Mouse (Mus musculus): ENCODE results near the gene Inmt. TPM values are rescaled to one million over a fixed set of nuclear protein-coding genes. Genes with fewer than 3 reads are reported as not detected.

Inmt gene
- polyA plus RNA-seq (2015; fragmentation: Nextera tagmentation; extraction: Ambion mirVana), result not detected in 2 replicates

DNA sequence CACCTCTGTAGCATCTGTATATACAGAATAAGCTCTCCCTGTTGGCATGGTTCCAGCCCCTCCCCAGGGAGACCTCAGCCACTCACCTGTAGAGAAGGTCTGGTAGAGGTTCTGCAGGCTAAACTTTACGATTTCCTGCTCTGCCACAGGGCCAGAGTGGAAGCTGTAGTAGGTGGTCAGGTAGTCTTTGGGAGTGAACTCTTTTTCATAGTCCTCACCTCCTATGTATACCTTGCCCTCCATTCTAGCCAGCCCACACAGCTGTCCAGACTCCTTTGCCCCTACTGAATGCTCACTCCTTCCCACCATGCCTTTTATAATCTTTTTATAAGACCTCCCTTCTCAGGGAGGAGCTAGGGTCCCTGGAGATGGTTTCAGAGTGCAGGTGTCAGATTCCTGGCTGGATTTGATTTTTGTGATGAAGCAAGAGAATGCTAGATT, at the start of gene Inmt:
TSS of gene Inmt (minus strand) at position 303 of the 441 bp plus-strand sequence.
- no peak within 1 kb of the TSS for H3K4me2 ChIP-seq
- WGBS, result 82% methylated on average over 1 of the region's 1 CpGs
- H3K9me3 ChIP-seq, result no peaks in the 10 kb centered on the region
- 0 out of 2 replicates have a peak, but pooled peaks cover 4% of the 10 kb centered on the region for H3K4me1 ChIP-seq (replicated peaks)
- no peak for ATAC-seq (ENCODE audit: low FRiP score)
- H3K9ac ChIP-seq, result no peak within 1 kb of the TSS
- no peak within 1 kb of the TSS for H3K27ac ChIP-seq
- H3K36me3 ChIP-seq, result no peaks in the 10 kb centered on the region
- H3K4me3 ChIP-seq, result no peak within 1 kb of the TSS
- H3K27me3 ChIP-seq, result peaks cover 82% of the 10 kb centered on the region

DNA sequence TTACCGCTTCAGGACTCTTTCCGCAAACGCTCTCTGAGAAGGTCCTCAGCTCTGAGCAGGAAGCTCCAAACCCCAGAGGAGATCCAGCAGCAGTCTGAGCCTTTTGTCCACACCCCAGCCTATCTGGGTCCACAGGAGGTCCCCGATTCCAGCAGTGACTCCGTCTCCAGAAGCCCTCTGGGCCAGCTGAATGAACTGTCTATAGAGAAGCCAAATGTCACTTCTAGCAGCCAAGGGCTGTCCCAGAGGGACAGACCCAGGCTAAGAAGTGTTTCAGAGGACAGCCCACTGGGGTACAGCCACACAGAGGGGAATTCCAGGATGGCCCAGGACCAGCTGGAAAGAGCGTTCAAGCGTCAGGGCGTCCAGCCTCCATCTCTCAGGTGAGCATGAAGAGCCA, 49.1 kb upstream of the Inmt start:
- WGBS, result 92% methylated on average over 8 of the region's 8 CpGs
- no peaks in the 10 kb centered on the region for H3K9me3 ChIP-seq
- peaks cover 17% of the 10 kb centered on the region for H3K36me3 ChIP-seq
- no peak overlapping the region for H3K4me2 ChIP-seq
- H3K4me3 ChIP-seq, result no peak overlapping the region
- no peak for ATAC-seq (ENCODE audit: low FRiP score)
- no peaks in the 10 kb centered on the region for H3K27me3 ChIP-seq
- H3K27ac ChIP-seq, result no peak overlapping the region
- H3K4me1 ChIP-seq (replicated peaks), result no peaks in the 10 kb centered on the region
- no peak overlapping the region for H3K9ac ChIP-seq

DNA sequence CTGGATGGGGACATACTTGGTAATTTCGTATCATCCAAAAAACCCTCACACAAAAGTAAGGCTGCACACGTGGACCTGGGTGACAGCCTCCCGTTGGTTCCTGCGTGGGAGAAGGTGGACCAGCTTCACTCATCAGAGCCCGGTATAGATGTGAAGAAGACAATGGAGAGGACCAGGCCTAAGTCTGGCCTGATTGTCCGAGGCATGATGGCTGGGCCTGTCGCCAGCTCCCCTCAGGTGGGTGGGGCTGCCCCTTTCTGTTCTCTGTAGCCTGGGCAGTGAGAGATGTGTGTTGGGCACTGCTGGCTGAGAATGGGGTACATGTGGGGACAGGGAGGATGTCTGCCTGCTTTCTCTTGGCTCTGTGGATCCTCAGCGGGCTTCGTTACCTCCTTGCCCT, 43.4 kb upstream of the Inmt start:
- no peak for ATAC-seq (ENCODE audit: low FRiP score)
- H3K27ac ChIP-seq, result no peak overlapping the region
- WGBS, result 88% methylated on average over 9 of the region's 9 CpGs

DNA sequence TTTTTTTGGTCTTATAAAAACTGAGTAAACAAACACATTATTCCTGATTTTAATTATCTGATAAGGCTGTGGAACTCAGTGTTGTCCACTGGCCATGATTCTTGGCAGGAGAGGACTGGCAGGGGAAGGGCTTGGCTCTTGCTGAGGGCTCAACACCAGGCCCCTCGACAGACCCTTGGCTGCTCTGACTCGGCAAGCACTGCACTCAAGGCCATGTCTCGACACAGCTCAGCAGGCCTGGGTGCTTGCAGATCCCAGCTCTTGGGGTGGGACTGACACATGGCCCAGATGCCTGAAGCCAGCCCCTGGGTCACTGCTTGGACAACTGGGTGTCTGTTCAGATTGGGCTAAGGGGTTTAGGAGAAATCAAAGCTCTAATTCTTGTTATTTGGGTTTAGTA, 39.7 kb upstream of the Inmt start:
- H3K4me1 ChIP-seq (replicated peaks), result no peaks in the 10 kb centered on the region
- no peak overlapping the region for H3K27ac ChIP-seq
- peaks cover 36% of the 10 kb centered on the region for H3K36me3 ChIP-seq
- no peaks in the 10 kb centered on the region for H3K27me3 ChIP-seq
- H3K4me2 ChIP-seq, result no peak overlapping the region
- ATAC-seq (ENCODE audit: low FRiP score), result no peak
- 92% methylated on average over 3 of the region's 3 CpGs for WGBS
- H3K9ac ChIP-seq, result no peak overlapping the region
- H3K4me3 ChIP-seq, result no peak overlapping the region
- no peaks in the 10 kb centered on the region for H3K9me3 ChIP-seq

More for the DNA sequence above, 43.4 kb upstream of the Inmt start:
- Histone ChIP-seq H3K27me3 (no peaks in the 10 kb centered on the region), H3K9me3 (no peaks in the 10 kb centered on the region), H3K36me3 (peaks cover 30% of the 10 kb centered on the region), H3K4me1 (replicated peaks) (no peaks in the 10 kb centered on the region), H3K4me3 (no peak overlapping the region), H3K4me2 (no peak overlapping the region), H3K9ac (no peak overlapping the region)

DNA sequence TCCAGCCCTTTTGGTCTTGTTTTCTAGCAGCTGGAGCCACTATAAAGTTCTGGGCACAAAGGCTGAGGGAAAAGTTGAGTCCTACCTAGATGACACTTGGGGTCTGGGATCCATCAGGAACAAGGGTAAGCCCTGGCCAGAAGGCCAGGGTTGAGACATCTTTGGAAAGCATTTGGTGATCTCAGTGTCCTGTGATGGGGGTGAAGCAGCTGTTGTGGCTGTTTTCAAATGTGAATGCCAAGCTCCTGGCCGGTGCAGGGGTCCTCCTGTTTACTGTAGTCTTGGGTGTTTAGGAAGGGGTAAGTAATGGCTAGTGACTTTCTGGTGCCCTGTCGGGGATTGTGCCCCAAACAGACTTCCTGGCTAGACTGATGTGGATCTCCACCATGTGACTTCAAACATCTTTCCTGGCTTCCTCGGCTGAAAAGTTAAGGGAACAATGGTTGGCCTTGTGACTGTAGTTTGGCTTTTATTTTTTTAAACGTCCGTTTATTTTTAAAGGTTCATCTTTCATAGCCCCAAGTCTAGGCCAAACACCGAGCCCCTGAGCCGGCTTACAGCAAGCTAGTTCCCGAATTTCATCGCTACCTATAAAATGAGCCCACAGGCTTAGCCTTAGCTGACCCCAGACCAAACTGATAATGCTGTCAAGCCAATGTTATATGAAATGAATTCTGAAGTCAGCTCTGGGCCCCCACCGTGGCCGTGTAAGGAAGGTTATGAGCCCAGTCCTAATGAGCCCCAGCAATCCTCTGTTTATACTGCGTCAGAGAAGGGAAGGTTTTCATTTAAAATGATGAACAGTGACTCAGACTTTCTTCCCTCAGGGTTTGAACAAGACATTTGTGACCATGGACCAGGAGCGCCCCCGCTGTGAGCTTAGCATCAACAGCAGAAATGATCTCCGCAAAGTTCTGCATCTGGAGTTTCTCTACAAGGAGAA, 35.9 kb upstream of the Inmt start:
- no peaks in the 10 kb centered on the region for H3K9me3 ChIP-seq
- no peak overlapping the region for H3K9ac ChIP-seq
- H3K27ac ChIP-seq, result no peak overlapping the region
- no peak overlapping the region for H3K4me3 ChIP-seq
- H3K36me3 ChIP-seq, result peaks cover 12% of the 10 kb centered on the region
- WGBS, result 83% methylated on average over 15 of the region's 15 CpGs
- H3K4me2 ChIP-seq, result no peak overlapping the region
- H3K27me3 ChIP-seq, result no peaks in the 10 kb centered on the region
- H3K4me1 ChIP-seq (replicated peaks), result no peaks in the 10 kb centered on the region
- ATAC-seq (ENCODE audit: low FRiP score), result no peak

DNA sequence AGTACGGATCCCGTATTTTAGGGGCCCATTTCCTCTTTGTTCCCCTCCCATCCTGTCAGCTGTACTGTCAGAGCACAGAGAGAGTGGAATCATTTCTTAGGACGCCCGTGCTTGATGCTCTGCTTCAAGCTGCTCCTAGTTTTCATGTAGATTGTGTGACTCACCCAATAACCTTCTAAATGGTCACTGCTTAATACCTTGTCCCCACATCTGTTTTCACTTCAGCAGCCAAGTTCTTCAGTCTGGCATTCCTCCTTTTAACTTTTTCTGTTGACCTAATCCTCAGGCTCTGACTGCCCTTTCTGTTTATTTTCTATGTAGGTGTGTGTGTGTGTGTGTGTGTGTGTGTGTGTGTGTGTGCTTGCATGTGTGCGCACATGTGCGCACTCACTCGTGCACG, 32.9 kb upstream of the Inmt start:
- no peaks in the 10 kb centered on the region for H3K9me3 ChIP-seq
- no peaks in the 10 kb centered on the region for H3K27me3 ChIP-seq
- no peak overlapping the region for H3K27ac ChIP-seq
- 87% methylated on average over 8 of the region's 8 CpGs for WGBS
- peaks cover 7% of the 10 kb centered on the region for H3K36me3 ChIP-seq
- H3K4me3 ChIP-seq, result no peak overlapping the region
- H3K4me1 ChIP-seq (replicated peaks), result peaks cover 20% of the 10 kb centered on the region
- no peak overlapping the region for H3K9ac ChIP-seq
- H3K4me2 ChIP-seq, result no peak overlapping the region
- ATAC-seq (ENCODE audit: low FRiP score), result no peak

DNA sequence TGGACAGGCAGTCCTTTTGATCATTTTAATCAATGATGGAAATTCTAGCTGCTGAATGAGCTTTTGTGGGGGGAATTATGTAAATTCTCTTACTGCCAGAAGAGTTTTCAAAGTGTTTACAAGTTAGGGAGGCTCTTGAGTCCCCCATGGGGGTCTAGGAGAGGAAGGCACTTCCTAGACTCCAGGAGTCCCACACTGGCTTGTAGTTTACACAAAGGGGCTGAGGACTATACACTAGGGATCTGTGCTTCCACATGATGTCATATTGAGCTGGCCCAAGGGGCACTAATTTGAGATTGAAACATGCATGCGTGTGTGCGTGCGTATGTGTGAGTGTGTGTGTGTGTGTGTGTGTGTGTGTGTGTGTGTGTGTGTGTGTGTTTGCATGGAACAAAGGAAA, 29.1 kb upstream of the Inmt start:
- Histone ChIP-seq H3K9ac (peak overlapping the region; percentile 66), H3K36me3 (no peaks in the 10 kb centered on the region), H3K4me2 (peak overlapping the region; percentile 63), H3K4me1 (replicated peaks) (peaks cover 22% of the 10 kb centered on the region), H3K27me3 (no peaks in the 10 kb centered on the region), H3K27ac (peak overlapping the region; percentile 90), H3K9me3 (no peaks in the 10 kb centered on the region), H3K4me3 (peak overlapping the region; percentile 52)
- 71% methylated on average over 3 of the region's 3 CpGs for WGBS
- ATAC-seq (ENCODE audit: low FRiP score), result peak; percentile 57

DNA sequence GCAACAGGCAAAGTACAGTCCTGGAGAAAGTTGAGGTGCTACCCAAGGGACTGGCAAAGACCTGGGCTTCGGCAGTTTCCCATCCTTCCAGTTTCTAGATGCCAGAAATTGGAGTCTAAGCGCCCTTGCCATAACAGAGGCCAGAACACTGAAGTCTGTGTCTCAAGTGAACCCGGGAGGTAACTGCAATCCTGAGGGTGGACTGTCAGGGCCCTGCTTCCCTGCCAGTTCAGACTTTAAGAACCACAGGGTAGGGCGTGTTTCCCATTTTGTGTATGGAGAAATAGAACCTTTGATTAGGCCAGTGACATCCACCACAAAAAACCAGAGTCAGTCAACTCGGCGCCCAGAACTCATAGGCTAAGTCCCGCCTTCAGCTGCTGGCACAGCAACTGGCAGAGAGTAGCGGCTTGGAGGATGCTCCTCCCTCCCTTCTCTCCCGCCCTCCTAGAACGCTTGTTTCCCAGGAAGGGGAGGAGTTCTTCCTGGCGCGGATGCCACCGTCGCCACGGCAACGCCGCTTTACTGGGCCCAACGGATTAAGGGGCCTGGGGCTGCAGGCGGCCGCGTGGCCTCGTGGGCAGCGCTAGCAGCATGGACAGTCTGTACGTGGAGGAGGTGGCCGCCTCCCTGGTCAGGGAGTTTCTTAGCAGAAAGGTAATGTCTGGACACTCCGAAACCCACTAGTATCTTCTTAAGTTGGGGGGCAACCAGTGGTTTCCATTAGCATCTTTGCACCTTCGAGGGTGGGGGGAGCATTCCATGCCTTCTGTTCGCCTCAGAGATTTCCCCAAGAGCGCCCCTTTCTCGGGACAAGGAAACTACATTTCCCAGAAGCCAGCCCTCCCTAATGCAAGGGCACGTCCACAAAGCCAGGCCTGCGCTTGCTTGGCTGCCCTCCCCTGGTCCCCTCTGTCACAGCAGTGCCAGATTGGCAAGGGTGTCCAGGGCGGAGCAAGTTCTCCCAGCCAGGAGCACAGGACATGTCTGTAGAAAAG, 28.4 kb upstream of the Inmt start, which contains the start of gene Mindy4:
TSS of gene Mindy4 (plus strand) at position 471 of the 998 bp plus-strand sequence.
- Histone ChIP-seq H3K4me3 (peak within 1 kb of the TSS; percentile 52), H3K27ac (peak within 1 kb of the TSS; percentile 90), H3K4me1 (replicated peaks) (peaks cover 22% of the 10 kb centered on the region), H3K9me3 (no peaks in the 10 kb centered on the region), H3K9ac (peak within 1 kb of the TSS; percentile 66), H3K4me2 (peak within 1 kb of the TSS; percentile 63), H3K36me3 (no peaks in the 10 kb centered on the region), H3K27me3 (no peaks in the 10 kb centered on the region)
- WGBS, result 4% methylated on average over 32 of the region's 33 CpGs
- ATAC-seq (ENCODE audit: low FRiP score), result peak; percentile 96

DNA sequence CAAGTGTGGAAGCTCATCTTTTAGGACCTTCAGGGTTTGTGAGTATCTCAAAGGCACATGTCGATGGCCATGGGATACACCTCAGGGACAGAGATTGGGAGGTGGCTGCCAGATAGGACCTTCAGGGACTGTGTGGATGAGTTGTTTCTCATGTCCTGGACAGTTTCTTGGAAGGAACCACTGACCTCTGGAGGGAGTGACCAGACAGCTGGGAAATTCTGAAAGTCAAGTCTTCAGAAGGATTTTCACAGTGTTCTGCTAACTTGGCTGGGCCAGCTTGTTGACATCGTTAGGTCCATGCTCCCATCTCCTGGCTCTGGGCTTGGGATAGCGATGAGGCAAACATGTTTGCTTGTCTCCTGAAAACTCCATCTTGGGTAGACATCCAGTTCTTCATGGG, 24.2 kb upstream of the Inmt start:
- H3K27me3 ChIP-seq, result no peaks in the 10 kb centered on the region
- WGBS, result 91% methylated on average over 3 of the region's 3 CpGs
- no peak overlapping the region for H3K4me2 ChIP-seq
- H3K36me3 ChIP-seq, result no peaks in the 10 kb centered on the region
- no peak overlapping the region for H3K27ac ChIP-seq
- no peak overlapping the region for H3K9ac ChIP-seq
- H3K4me3 ChIP-seq, result no peak overlapping the region
- H3K9me3 ChIP-seq, result no peaks in the 10 kb centered on the region
- H3K4me1 ChIP-seq (replicated peaks), result peaks cover 10% of the 10 kb centered on the region
- no peak for ATAC-seq (ENCODE audit: low FRiP score)

DNA sequence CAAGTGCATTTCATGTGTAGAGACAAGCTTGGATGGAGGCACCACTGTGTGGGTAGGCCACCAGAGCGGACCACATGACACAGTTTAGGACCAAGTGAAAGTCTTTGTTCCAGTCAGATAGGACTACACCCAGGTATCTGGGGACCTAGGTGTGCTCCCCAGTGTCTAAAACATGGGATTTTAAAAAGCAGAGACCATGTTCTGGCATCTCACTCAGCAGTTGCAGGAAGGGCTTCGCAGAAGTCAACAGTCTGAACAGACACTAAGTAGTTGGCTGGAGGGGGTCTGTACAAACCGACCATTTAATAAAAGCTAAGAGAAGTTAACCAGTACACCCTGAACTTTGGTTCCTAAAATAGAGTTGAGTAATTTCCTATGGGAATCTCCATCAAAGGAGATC, 18.3 kb upstream of the Inmt start:
- ATAC-seq (ENCODE audit: low FRiP score), result no peak
- Histone ChIP-seq H3K4me3 (no peak overlapping the region), H3K4me1 (replicated peaks) (no peaks in the 10 kb centered on the region), H3K4me2 (no peak overlapping the region), H3K27me3 (no peaks in the 10 kb centered on the region), H3K36me3 (no peaks in the 10 kb centered on the region), H3K9ac (no peak overlapping the region), H3K9me3 (no peaks in the 10 kb centered on the region), H3K27ac (no peak overlapping the region)
- 91% methylated on average over 3 of the region's 3 CpGs for WGBS

DNA sequence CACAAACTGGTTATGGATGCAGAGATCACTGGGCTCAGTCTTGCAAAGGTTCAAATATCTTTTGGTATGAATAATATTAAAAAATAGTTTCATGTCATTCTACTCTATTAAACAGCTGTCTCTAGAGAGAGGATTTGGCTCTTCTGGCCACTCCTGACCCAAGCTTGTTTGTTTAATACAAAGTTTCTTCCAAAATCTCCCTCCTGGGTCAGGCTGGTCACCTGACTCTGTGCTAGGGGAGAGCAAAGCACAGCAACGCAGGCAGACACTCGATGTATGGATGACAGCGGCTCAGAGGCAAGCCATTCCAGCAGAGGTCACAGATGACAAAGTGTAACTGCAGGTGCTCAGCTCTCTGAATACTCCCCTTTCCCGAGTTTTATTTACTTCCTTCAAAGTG, 16.7 kb upstream of the Inmt start:
- WGBS, result 73% methylated on average over 4 of the region's 4 CpGs
- Histone ChIP-seq H3K4me3 (no peak overlapping the region), H3K9ac (no peak overlapping the region), H3K4me2 (no peak overlapping the region), H3K27ac (no peak overlapping the region), H3K9me3 (no peaks in the 10 kb centered on the region), H3K4me1 (replicated peaks) (no peaks in the 10 kb centered on the region), H3K27me3 (no peaks in the 10 kb centered on the region), H3K36me3 (no peaks in the 10 kb centered on the region)
- no peak for ATAC-seq (ENCODE audit: low FRiP score)

DNA sequence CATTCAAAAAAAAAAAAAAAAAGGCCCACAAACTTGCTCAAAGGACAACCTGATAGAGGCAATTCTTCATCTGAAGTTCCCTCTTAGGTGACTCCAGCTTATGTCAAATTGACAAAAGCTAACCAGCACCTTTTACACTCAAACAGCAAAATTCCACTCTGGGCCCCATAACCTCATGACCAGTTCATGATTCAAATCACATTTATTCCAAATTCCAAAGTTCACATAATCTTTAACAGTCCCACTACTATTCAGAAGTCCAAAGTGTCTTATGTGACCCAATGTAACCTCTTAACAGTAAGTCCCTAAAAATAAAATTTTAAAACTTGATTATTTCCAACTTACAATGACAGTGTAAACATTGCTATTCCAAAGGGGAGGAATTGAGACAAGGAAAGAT, 14.6 kb upstream of the Inmt start:
- Histone ChIP-seq H3K9ac (no peak overlapping the region), H3K4me1 (replicated peaks) (no peaks in the 10 kb centered on the region), H3K4me3 (no peak overlapping the region), H3K9me3 (no peaks in the 10 kb centered on the region), H3K36me3 (no peaks in the 10 kb centered on the region), H3K27me3 (no peaks in the 10 kb centered on the region), H3K27ac (no peak overlapping the region), H3K4me2 (no peak overlapping the region)
- no peak for ATAC-seq (ENCODE audit: low FRiP score)

Measured in hindbrain, embryonic 13.5 days (tissue).